Mouse (Mus musculus) effector memory CD4-positive, alpha-beta T cell, adult 7 months (primary cell): ENCODE data around the gene Adam8. TPM values are rescaled to one million over a fixed set of nuclear protein-coding genes. Genes with fewer than 3 reads are reported as not detected.

Experiments used
- polyA plus RNA-seq: library from polyadenylated mRNA; unstranded; fragments of 100-300 nt; shearing (Covaris generic); gene quantifications from one replicate; pipeline ENCODE4 v1.2.1, GENCODE M21; 2017

Gene Adam8
- 22.3 TPM for polyA plus RNA-seq

DNA sequence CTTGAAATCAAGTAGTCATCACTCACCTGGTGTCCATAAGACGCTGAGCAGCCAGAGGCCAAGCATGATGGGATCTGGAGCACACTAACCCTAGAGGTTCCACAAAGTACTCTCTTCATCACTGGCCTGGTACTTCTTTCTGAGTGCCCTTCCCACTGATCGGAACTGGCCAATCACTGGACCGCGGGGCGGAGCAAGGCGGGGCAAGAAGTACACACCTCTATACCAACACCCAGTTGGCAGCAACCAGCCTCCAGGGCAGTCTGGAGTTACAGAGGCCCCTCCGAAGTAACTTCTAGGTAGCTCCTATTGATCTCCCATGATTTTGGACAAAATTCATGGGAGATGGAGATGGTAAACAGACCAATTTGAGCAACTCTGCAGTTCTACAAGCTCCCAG lies at the start of gene Adam8:
TSS of gene Adam8 (minus strand) at position 157 of the 400 bp plus-strand sequence.

DNA sequence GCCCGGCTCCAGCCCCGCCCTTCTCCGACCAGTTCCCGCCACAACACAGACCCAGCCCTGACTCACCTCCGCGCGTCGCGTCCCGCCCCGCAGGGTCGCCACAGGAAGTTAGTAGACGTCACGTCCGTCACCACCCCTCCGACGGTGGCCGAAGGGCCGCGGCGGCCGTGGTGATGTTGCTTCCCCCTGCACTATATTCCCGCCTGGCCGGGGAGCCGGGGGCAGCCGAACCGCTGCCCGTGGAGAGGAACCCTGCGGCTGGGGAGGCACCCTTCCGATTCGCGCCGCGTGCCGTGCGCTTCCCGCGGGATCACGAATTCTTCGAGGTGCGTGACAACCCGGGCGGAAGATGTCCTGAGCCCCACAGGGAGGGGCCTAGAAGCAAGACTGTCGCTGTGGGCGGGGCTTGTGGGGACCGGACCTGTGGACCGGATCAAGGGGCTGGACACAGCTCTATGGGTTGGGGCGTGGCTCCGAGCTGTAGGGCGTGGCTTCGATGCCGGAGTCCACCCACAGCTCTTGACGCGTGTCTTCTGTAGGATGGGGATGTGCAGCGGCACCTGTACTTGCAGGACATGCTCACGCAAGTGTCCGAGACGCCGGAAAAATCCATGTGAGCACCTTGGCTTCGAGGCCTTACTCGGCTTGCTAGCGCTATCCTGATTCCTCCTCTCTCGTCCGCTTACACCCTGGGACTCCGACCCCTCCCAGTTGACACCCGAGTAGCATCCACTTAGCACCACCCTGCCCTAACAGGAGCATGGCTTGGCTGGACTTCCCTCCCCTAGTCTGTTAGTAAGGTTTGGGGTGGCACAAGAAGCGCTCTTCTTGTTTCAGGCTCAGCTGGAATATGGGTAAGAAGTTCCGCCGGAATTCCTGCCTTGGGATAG lies 44.2 kb upstream of the Adam8 start, which contains the start of the genes Zfp511 and Tubgcp2:
TSS of gene Zfp511 (plus strand) at position 111 of the 890 bp plus-strand sequence.
TSS of gene Tubgcp2 (minus strand) at position 389 of the 890 bp plus-strand sequence.

DNA sequence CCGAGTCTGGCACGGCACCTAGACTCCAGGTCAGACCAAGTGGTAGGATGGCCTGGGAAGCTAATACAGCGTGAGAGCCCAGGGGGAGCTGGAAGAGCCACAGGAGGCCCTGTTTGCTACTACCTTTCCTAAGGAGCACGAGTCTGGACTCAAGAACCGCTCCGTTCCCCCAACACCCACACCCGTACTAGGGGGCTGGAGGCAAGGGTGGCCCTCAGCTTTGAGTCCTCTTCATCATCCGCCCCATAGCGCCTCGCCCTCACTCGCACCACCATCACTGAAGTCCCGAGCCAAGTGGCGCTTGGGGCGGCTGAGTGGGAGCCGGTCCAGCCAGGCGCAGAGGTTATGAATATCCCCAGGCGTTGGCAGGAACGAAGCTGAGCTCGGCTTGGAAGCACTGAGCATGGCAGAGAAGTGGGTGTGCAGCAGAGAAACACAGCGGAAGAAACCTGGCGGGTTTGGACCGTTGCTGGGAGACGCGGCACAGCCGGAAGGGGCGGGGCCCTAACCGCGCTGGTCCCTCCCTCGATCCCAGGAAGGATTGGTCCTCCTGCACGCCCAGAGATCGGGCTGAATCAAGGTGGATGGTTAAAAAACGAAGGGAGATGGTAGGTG lies 14.0 kb downstream of the Adam8 start, which contains the start of gene 6430531B16Rik:
TSS of gene 6430531B16Rik (minus strand) at position 478 of the 615 bp plus-strand sequence.

DNA sequence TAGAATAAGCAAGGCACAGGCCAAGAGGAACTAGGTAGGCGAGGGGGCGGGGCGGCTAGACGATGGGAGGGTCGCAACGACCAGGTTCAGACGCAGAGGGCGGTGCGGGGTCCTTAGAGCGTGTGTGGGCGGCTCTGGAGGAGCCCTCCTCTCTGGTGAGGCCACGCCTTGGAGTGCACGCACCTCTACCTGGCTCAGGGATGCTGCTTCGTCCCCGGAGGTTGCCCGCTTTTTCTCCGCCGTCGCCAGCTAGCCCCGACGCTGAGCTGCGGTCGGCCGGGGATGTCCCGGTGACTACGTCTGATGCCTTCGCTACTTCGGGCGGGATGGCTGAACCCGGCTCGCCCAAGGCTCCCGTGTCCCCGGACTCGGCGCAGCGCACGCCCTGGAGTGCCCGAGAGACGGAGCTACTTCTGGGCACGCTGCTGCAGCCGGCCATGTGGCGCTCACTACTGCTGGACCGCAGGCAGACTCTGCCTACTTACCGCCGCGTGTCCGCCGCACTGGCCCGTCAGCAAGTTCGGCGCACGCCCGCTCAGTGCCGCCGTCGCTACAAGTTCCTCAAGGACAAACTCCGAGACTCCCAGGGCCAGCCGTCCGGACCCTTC lies 48.6 kb downstream of the Adam8 start, which contains the start of gene Utf1:
TSS of gene Utf1 (plus strand) at position 116 of the 608 bp plus-strand sequence.

Other genes with a start within 250 kb of the Adam8 start
- gene Adgra1, start 158.4 kb downstream of the Adam8 start, polyA plus RNA-seq = not detected
- gene Kndc1, start 97.9 kb downstream of the Adam8 start, polyA plus RNA-seq = 0.23 TPM
- gene Utf1, start 48.8 kb downstream of the Adam8 start, polyA plus RNA-seq = 21.0 TPM
- 1.9 TPM for gene 6430531B16Rik, start 13.8 kb downstream of the Adam8 start, polyA plus RNA-seq
- 62.9 TPM for gene Zfp511, start 43.8 kb upstream of the Adam8 start, polyA plus RNA-seq
- 34.1 TPM for gene Tubgcp2, start 44.1 kb upstream of the Adam8 start, polyA plus RNA-seq
- gene Msx3, start 56.5 kb upstream of the Adam8 start, polyA plus RNA-seq = not detected
- gene Caly, start 90.0 kb upstream of the Adam8 start, polyA plus RNA-seq = not detected
- not detected for gene Prap1, start 100.8 kb upstream of the Adam8 start, polyA plus RNA-seq
- gene Fuom, start 109.9 kb upstream of the Adam8 start, polyA plus RNA-seq = 6.1 TPM
- 1.3 TPM for gene Paox, start 123.2 kb upstream of the Adam8 start, polyA plus RNA-seq
- gene Echs1, start 123.9 kb upstream of the Adam8 start, polyA plus RNA-seq = 28.5 TPM
- gene Mtg1, start 145.0 kb upstream of the Adam8 start, polyA plus RNA-seq = 23.1 TPM
- not detected for gene Sprn, start 162.3 kb upstream of the Adam8 start, polyA plus RNA-seq
- gene Olfr522, start 172.2 kb upstream of the Adam8 start, polyA plus RNA-seq = 0.13 TPM
- not detected for gene Olfr523, start 180.7 kb upstream of the Adam8 start, polyA plus RNA-seq
- 1.0 TPM for gene Olfr524, start 213.4 kb upstream of the Adam8 start, polyA plus RNA-seq
- 2.2 TPM for gene Cd163l1, start 225.7 kb upstream of the Adam8 start, polyA plus RNA-seq